Mouse (Mus musculus) heart, postnatal 36 days (tissue): ENCODE results near the gene Pfdn6. TPM values are rescaled to one million over a fixed set of nuclear protein-coding genes. Genes with fewer than 3 reads are reported as not detected.

ENCODE experiments used
- DNase-seq, 2 experiments: peaks; one replicate each; pipeline ENCODE4 v3.0.0; 2021 to 2022
- intact Hi-C: fragments of 180-260 bp; cut with DNase I; formaldehyde crosslinking; loops from one replicate; pipeline ENCODE4 v1.15.1; 2025
- total RNA-seq, 2 experiments: library from RNA; stranded (reverse); gene quantifications; 2 replicates each; pipeline ENCODE4 v1.2.3; 2021

Pfdn6 gene
- total RNA-seq, 2 experiments from 2014 or later, result 77.0 to 84.7 TPM

DNA sequence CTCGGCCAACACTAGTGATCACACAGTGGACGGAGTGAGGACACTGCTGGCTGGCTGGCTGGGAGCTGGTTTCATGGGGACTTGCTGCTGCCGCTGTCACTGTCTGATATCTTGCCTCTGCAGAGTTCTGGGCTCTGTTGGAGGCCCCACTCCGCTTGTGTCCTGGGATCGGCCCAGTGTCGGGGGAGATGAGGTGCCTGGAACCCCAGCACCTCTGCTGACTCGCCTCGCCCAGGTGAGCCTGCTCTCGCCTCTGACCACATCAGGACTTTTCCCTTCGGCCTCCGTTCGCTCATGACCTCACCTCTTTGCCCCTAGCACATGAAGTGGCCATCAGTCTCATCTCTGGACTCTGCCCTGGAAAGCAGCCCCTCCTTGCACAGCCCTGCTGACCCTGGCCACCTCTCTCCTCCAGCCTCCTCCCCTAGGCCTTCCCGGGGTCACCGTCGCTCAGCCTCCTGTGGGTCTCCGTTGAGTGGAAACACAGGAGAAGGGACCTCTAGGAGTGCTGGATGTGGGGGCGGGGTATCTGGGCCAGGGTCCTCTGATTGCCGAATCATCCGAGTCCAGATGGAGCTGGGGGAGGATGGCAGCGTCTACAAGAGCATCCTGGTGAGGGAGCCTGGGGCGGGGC, 4.6 kb downstream of the Pfdn6 start:
- intact Hi-C loops, result no loop called here
- DNase-seq, result no peak

DNA sequence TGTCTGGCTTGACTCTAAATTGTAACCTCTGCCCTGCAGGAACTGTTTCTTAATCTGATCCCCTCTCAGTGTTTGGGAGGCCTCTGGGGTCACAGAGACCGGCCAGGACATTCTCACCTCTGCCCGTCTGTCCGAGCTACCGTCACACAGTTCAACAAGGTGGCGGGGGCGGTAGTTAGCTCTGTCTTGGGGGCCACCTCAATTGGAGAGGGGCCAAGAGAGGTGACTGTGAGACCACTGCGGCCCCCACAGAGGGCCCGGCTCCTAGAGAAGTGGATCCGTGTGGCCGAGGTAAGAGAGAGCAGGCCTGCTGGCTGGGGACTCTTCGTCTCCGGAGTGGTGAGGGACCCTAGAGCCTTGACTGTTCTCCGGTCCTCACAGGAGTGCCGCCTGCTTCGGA, 7.2 kb downstream of the Pfdn6 start:
- intact Hi-C loops, result no loop called here
- no peak for DNase-seq

GRCm38 (mm10) chr17:33932448-33932847, 7.7 kb downstream of the Pfdn6 start:
- DNase-seq, result no peak
- intact Hi-C loops, result no loop called here

GRCm38 (mm10) chr17:33931947-33932346, 8.2 kb downstream of the Pfdn6 start:
- DNase-seq, result no peak
- intact Hi-C loops, result no loop called here

DNA sequence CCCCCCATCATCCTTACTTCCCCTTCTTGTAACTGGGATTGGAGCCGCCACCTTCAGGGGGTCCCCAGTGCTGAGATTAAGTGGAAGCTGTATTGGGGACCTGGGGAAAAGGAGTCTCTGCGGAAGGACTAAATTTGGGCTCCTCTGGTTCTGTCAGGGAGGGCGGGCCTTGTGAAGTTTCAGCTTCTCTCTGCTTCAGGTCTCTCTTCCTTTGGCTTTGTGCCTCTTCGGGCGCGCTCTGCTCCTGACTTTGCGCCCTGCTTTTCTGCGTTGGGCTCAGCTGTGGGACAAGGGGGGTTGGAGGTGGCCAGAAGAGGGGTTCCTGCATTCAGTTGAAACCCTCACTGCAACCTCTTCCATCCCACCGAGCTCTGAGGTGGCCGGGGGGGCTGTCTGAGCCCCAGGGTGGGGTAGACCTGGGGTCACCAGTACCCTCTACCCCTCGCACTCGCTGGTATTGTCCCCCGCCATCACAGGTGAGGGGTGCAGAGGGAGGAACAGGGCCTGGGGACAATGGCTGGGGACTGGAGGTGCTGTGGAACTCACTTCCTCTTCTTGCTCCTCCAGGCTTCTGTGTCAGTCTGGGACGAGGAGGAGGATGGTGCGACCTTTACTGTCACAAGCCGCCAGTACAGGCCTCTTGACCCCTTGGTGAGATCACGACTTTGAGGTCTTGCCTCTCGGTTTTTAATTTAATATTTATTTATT, 8.8 kb downstream of the Pfdn6 start:
- DNase-seq, result no peak
- intact Hi-C loops, result no loop called here

GRCm38 (mm10) chr17:33930280-33931158, 9.6 kb downstream of the Pfdn6 start:
- DNase-seq, result peak; percentile 54 to 63
- intact Hi-C loops, result no loop called here

- intact Hi-C loops, result loop anchor here (1.0 to 5.0 kb wide), 2 partner anchors 26 to 37 kb away; partner anchors contain the start of genes Kifc1 and Vps52
- DNase-seq, result peak; percentile 94 to 95
Measured at GRCm38 (mm10) chr17:33929371-33930279, 10.5 kb downstream of the Pfdn6 start, which contains the start of gene Rgl2. Gene Rgl2 (plus strand): TSS chr17:33929543.

DNA sequence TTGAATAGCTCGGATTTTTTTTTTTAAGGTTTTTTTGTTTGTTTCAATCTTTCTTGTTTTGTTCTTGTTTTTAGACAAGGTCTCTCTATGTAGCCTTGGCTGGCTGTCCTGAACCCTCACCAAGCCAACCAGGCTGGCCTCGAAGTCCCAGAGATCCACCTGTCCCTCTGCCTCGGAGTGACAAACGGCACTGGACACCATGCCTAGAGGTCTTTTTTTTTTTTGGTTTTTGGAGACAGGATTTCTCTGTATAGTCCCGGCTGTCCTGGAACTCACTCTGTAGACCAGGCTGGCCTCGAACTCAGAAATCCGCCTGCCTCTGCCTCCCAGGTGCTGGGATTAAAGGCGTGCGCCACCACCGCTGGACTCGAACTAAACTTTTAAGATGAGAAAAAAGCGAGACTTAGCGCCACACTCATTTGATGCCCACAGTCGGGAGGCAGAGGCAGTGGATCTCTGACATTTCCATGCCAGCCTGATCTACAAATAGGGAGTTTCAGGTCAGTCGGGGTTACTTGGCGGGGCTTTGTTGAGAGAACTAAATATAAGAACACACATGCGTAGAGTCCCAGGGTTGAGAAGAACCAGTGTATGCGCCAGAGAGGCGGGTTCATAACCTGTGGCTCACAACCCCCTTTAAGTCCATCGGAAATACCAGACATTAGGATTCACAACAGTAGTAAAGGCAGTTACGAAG, 11.7 kb downstream of the Pfdn6 start:
- no peak for DNase-seq
- intact Hi-C loops, result loop anchor here (5.0 kb wide), 1 partner anchor 36 kb away; the partner anchor contains the start of gene Kifc1

- intact Hi-C loops, result loop anchor here (5.0 kb wide), 1 partner anchor 34 kb away; the partner anchor contains the start of gene Kifc1
- DNase-seq, result no peak
Measured at GRCm38 (mm10) chr17:33926207-33926932, 13.8 kb downstream of the Pfdn6 start.

DNA sequence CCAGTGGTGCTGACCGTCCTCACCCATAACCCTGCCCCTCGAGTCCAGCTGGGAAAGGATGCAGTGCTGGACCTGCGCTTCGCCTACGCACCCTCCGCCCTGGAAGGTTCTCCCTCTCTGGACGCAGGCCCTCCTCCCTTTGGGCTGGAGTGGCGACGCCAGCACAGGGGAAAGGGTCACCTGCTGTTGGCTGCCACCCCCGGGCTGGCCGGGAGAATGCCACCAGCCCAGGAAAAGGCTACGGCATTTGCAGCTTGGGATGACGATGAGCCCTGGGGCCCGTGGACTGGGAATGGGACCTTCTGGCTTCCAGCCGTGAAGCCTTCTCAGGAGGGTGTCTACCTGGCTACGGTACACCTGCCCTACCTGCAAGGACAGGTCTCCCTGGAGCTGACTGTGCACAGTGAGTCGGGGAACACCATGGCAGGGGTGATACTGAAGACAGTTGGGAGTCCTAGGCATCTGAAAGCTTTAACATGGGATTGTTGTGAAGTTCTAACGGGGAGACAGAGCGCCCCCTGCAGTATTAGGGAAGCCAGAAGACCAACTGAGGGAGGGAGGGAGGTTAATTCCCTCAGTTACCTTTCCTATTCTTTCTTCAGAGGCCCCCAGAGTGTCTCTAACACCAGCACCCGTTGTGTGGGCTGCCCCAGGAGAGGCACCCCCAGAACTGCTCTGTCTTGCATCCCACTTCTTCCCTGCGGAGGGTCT, 14.6 kb downstream of the Pfdn6 start:
- intact Hi-C loops, result loop anchor here (5.0 kb wide), 1 partner anchor 33 kb away; the partner anchor contains the start of gene Kifc1
- no peak for DNase-seq

DNA sequence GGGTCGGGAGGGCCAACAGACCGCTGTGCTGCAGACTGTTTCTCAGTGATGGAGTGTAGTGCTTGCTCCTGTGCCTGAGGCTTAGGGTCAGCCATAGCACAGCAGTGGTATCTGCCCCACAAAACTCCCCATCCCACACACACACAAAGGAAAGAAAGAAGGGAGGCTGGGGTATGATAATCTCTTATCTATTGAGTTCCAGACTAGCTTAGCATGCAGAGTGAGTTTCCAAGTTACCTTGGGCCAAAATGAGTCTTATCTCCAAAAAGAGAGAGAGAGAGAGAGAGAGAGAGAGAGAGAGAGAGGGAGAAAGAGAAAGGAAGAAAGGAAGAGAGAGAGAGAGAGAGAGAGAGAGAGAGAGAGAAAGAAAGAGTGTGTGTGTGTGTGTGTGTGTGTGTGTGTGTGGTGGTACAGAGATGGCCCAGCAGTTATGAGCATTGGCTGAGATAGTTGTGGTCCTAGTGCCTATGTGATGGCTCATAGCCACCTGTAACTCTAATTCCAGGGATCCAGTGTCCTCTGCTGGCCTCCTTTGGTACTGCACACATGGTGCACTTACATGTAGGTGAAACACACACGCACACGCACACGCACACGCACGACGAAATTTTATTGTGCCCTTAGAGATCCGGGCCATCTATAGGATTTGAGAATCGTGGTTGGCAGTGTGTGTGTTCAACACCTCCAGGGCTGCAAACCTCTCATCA, 15.4 kb downstream of the Pfdn6 start:
- peak in 1 of 2 experiments; percentile 55 for DNase-seq
- intact Hi-C loops, result loop anchor here (5.0 kb wide), 1 partner anchor 32 kb away; the partner anchor contains the start of gene Kifc1

GRCm38 (mm10) chr17:33921361-33921760, 18.8 kb downstream of the Pfdn6 start:
- no peak for DNase-seq
- intact Hi-C loops, result loop anchor here (2.0 kb wide), 1 partner anchor 19 kb away; no protein-coding TSS in a partner anchor

DNA sequence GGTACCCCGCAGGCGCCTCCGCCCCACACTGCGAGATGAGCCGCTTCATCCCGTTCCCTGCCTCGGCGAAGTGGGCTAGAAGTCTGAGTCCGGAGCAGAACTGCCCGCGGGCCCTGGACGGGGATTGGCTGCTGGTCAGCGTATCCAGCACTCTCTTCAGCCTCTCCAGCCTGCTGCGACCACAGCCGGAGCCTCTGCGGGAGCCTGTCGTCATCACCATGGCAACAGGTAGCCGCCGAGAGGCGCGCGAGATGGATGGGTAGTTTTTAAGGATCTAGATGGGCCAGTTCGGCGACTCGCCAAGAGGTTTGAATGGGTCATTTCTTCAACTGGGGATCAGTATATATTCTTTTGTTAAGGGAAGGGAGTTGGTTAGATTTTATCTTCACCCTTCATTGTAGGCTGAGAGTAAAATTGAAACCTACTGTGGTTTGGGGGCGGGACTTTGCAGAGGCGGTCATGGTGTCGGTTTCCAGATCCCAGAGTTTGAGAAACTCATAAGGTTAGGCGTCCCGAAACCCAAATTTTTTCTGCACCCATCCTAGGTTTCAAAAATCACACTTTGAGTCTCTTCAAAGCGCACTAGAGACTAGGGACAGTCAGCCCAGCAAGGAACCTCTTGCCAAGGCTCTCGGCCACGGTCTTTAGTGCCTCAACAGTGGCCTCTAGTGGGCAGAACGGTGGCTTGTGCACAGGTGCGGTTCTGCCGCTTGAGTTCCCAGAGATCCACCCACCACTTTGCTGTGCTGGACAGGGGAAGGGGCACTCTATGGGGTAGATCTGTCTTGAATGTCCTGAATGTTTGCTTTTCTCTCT, 19.7 kb downstream of the Pfdn6 start:
- DNase-seq, result peak; percentile 86 to 88
- intact Hi-C loops, result loop anchor here (2.0 kb wide), 1 partner anchor 18 kb away; no protein-coding TSS in a partner anchor

GRCm38 (mm10) chr17:33919351-33920281, 20.5 kb downstream of the Pfdn6 start:
- intact Hi-C loops, result loop anchor here (2.0 kb wide), 1 partner anchor 17 kb away; no protein-coding TSS in a partner anchor
- peak; percentile 79 to 81 for DNase-seq
